Mouse (Mus musculus) lung, postnatal 25 days (tissue): ENCODE results near the gene Fbxl19.
A peak's percentile ranks its signal among the peaks of the same experiment; 100 is the strongest.
"Not testable (repeated sequence)": the region's sequence is repeated elsewhere in the genome, so short reads cannot be mapped to it uniquely, and the experiment has no call there.

Source experiments
- DNase-seq: peaks from one replicate; pipeline ENCODE4 v3.0.0; 2022; ENCODE audit warnings: low spot score

The Fbxl19 gene

DNA sequence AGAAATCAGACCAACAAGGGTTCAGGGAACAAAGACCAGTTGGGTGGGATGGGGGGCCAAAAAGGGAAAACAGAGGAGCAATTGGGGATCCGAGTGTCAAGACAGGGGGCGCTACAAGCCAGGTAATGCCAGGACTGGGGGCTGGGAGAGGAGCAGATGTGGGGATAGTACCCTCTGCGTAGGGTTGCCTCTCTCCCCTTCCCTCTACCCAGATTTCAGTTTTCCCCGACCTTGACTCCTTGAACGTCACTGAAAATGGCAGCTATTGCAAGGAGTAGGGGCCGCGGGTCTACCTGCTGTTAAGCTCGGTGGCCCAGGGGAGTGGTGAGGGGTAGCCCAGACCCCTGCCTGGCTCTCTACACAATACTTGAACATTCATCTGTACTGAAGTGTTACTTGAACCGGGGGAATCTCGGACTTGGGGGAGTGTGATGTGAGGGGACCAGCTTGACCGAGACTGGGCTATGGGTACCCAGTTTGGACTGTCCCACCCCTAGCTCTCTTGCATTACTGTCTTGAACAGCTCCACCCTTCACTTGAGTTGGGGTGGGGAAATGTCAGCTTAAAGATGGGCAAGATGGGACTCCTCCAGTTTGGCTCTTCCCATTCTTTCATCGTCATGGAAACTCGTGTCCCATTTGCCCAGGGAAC is 24.1 kb downstream of the Fbxl19 start:
- DNase-seq: peak; percentile 16

DNA sequence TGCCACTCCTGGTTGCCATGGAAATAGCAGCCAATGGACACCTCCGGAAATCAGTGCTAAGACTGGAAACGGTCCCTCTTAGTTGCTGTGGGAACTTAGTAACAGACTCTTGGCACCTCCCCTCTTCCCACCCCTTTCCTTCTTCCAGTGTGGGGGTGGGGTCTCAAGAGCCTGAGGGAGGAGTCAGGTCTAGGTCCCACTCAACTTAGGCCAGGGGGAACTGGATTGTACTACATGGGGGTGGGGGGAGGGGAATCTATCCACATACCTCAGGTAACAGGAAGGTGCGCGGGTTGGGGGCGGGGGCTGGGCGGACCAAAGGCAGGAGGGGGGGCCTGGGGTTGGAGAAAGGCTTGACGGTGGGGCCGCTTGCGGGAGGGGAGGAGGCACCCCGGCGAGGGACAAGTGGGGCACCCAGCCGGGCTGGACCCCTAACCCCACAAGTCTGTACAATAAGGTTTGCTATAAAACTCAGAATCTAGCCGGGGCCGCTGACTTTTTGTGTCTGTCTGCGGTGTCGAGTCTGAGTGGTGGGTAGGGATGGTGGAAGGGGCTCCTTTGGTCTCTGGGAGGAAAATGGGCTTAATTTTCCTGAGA is 24.8 kb downstream of the Fbxl19 start:
- peak; percentile 98 for DNase-seq

DNA sequence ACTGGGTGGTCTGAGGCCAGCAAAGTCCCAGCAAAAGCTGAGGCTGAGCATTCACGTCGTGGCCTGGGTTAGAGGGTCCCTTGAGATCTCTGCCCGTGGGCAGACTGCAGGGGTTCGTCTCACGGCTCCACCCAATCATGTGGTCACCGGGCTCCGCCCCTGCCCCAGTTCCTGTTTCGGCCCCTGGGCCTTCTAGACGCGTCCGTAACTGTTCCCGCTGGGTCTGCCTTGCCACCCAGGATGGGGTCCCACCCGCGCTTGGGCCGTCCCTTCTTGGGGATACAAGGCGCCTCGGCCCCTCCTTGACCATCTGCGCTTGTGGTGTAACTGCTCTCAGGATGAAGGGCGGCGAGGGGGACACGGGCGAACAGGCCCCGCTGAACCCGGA is 25.3 kb downstream of the Fbxl19 start, which contains the start of gene Orai3:
Gene Orai3 (plus strand): TSS at position 165 of the 388 bp plus-strand sequence.
- DNase-seq: peak; percentile 92

DNA sequence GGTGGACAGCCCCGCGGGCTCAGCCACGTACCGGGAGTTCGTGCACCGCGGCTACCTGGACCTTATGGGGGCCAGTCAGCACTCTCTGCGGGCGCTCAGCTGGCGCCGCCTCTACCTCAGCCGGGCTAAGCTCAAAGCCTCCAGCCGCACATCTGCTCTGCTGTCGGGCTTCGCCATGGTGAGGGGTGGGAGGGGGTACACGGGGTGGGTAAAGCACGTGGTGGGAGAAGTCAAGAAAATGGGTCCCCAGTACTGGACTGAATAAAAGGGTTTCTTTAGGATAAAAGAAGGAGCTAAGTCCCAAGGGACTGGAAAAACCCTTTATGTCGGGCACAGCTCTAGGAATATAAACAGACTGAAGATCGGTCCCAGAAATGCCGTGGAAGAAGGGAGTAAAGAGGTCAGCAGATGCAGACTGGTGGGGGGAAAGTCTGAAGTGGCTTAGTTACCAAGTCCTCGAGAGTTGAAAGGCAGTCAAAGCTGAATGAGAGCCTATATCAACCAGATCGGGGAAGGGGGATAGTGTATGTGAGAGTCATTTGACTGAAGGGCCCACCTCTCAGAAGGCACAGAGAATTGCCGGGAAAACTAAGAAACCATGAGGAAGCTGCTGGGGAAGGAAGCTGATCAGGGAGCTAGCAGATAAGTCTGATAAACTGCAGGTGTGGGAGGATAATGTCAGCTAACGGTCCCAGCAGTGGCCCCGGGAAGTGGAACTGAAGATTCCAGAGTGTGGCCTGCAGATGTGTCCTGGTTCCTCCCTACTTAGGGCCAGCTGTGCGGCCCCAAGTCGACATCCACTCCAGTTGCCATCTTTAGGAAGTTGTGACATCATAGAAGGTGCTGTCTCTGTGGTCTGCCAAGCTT is 25.9 kb downstream of the Fbxl19 start:
- no peak for DNase-seq

DNA sequence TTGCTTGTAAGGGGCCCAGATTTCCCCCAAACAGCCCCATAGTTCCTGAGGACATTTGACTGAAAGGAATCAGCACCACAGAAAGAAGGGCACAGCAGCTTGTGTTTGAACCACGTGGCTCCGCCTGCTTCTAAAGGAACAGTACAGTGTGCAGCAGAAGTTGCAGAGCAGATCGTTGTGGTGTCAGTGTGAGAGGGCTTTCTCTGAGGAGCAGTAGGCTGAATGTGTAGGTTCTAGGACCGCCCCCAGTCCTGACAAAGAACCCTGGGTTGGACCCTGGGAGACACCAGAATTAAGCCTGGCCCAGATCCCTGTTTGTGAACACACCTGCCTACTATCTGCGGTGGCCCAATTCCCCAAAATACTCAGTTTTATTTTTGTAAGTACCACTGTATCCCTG is 26.9 kb downstream of the Fbxl19 start:
- no peak for DNase-seq

GRCm38 (mm10) chr7:127772080-127772479 is 27.7 kb downstream of the Fbxl19 start:
- no peak for DNase-seq

GRCm38 (mm10) chr7:127772557-127772956 is 28.2 kb downstream of the Fbxl19 start:
- DNase-seq: no peak

- DNase-seq: peak; percentile 62
Observed at GRCm38 (mm10) chr7:127773664-127774384, 29.5 kb downstream of the Fbxl19 start.

- not testable (repeated sequence) for DNase-seq
Observed at GRCm38 (mm10) chr7:127775837-127776236, 31.5 kb downstream of the Fbxl19 start.

DNA sequence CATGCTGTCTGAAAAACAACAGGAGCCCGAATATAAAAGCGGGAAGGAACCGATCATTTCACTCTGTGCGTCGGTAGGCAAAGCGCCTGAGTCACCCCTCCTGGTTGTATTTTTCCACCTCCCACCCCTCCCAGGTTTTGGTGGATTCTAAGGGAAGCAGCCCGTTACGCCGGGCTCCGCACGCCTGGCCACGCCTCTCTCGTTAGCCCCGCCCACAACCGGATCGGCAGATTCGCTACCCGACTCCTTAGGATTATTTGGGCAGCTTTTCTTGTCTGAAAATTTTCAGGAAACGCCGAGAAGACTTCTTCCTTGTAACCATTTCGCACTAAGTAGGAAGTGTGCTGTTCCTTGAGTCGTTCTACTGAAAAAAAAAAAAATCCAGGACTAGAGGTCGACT is 32.1 kb downstream of the Fbxl19 start, which contains the start of gene Setd1a:
Gene Setd1a (plus strand): TSS at position 245 of the 400 bp plus-strand sequence.
- peak; percentile 88 for DNase-seq

DNA sequence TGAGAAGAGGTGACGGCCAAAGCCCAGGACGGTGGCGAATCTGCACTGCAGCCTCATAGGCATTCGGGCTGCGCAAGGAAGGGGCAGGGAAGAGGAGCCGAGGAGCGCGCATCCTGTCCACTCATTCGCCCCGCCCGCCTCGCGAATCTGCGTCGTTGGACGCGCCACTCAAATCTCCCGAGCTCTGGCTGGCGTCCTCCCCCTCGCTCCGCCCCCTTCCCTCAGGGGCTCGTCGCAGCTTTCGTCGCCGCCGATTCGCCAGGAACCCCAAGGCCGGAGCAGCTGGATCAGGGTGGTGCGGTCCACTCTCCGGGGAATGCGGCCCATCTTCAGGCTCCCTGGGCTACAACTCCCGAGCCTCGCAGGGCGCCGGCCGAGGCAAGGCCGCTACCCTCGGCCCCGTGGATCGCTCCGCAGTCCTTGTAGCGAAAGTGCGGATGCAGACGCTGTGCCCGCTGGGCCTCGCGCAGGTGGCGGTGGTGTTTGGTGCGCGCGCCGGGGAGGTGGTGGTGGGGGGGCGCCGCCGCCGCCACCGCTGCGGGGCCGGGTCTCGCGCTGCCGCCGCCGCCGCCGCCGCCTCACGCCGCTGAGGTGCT is 32.6 kb downstream of the Fbxl19 start:
- DNase-seq: peak; percentile 97

- peak; percentile 16 for DNase-seq
Observed at GRCm38 (mm10) chr7:127777474-127778266, 33.3 kb downstream of the Fbxl19 start.

GRCm38 (mm10) chr7:127778350-127778749 is 34.0 kb downstream of the Fbxl19 start:
- no peak for DNase-seq

- no peak for DNase-seq
Observed at GRCm38 (mm10) chr7:127785308-127785707, 41.0 kb downstream of the Fbxl19 start, which contains the start of gene Gm49388. Gm49388 (plus strand) TSS chr7:127785608.

- DNase-seq: no peak
Observed at GRCm38 (mm10) chr7:127797076-127797845, 52.9 kb downstream of the Fbxl19 start.

DNA sequence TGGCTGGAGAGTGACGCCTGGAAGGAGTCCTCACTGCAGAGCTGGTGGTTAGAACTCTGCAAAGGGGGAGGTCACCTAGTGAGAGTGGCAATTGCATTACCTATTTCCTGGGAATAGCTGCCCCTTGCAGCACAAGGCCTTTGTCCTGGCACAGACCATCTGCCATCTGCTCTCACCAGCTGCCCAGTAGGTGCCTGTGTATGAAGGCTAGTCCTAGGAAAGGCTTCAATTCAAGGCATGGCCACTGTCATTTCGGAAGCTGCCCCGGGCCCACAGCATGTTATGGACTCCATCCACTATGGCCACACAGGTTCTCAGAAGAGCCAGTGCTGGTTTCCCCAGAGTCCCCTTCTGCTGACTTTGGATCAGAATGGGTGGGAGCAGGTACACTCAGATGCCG is 54.2 kb downstream of the Fbxl19 start:
- no peak for DNase-seq

GRCm38 (mm10) chr7:127799211-127799610 is 54.9 kb downstream of the Fbxl19 start:
- no peak for DNase-seq

GRCm38 (mm10) chr7:127799738-127800137 is 55.4 kb downstream of the Fbxl19 start:
- no peak for DNase-seq

DNA sequence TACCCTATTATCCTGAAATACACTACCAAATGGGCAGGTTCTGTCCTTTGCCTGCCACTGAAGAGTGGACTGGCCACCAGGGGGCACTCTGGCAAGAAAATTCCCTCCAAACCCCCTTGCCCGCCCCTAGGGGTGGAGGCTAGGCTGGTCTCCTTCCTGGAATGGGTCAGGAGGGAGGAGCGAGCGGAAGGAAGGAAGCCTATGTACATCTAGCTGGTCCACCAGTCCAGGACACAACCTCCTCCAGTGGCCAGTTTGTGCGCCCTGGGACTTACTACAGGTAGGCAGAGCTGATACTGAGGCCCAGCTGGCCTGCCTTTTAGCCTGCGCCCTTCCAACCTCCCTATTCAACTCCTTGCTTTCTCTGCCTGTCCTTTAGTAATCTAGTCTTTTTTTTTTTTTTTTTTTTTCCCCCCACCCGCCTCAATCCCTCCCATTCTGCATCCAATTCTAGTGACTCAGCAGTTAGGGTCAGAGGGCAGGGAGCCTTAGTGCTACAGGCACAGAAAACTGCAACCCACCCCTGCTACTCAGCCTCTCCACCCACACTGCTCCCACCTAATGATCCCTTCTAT is 56.2 kb downstream of the Fbxl19 start, which contains the start of gene Hsd3b7:
Gene Hsd3b7 (plus strand): TSS at position 170 of the 575 bp plus-strand sequence.
- DNase-seq: peak; percentile 95
